Mouse (Mus musculus) E14TG2a.4 (cell line): ENCODE data around the gene Cited4.

Source experiments
- CTCF ChIP-seq: conservative IDR thresholded peaks from 2 replicates; pipeline ENCODE4 v1.5.1; 2014; ENCODE audit warnings: low read length
- POU5F1 ChIP-seq: IDR thresholded peaks from 2 replicates; pipeline ENCODE4 v1.6.1; 2014; ENCODE audit warnings: low read length, borderline replicate concordance

DNA sequence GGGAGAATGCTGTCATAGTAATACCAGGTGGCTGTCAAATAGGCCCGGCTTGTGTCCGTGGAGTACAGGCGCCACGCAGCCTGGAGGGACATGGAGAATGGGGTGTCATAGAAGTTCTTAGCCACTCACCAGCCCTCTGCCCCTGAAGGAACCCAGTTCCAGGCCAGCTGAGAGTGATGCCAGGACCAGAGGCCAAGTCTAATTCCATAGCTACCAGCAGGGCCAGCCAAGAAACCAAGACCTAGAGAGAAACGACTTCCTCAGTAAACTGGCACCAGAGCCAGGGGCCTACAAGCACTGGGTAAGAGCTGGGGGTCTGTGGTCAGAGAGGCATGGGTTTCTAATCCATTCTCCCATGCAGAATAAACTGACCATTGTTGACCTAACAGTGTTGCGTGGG is 46.6 kb downstream of the Cited4 start:
- TF ChIP-seq CTCF: no peak
- TF ChIP-seq POU5F1: no peak
